Mouse (Mus musculus) forebrain, embryonic 13.5 days (tissue): ENCODE measurements at regions not wholly inside any gene's neighbourhood (a gene's known extent, or its start where the extent isn't known, plus 50 kb on each side); places are given as distances from the start of the nearest gene placed in this dataset.
A peak's percentile ranks its signal among the peaks of the same experiment; 100 is the strongest.
"Not testable (repeated sequence)": the region's sequence is repeated elsewhere in the genome, so short reads cannot be mapped to it uniquely, and the experiment has no call there.

ENCODE experiments used
- ATAC-seq: fragments of 200-750 bp; cut with Nextera tagmentation; 2 replicates; pipeline ENCODE4 v1.8.0; 2017
- H3K27ac ChIP-seq: fragments of 300-500 bp; sonication (generic); 2 replicates; pipeline ENCODE4 v1.5.1; 2015; ENCODE audit warnings: inconsistent platforms, mild to moderate bottlenecking, moderate library complexity
- H3K27me3 ChIP-seq: fragments of 300-500 bp; sonication (generic); 2 replicates; pipeline ENCODE4 v1.6.1; 2015; ENCODE audit warnings: mild to moderate bottlenecking, inconsistent platforms
- H3K36me3 ChIP-seq: fragments of 300-500 bp; sonication (generic); 2 replicates; pipeline ENCODE4 v1.6.1; 2015; ENCODE audit warnings: mild to moderate bottlenecking, inconsistent platforms; ENCODE audit not compliant: poor library complexity, severe bottlenecking
- H3K4me1 ChIP-seq: fragments of 300-500 bp; sonication (generic); 2 replicates; pipeline ENCODE4 v1.6.1; 2015; ENCODE audit warnings: inconsistent platforms
- H3K4me2 ChIP-seq: fragments of 300-500 bp; sonication (generic); 2 replicates; pipeline ENCODE4 v1.6.1; 2015; ENCODE audit warnings: inconsistent platforms, mild to moderate bottlenecking, moderate library complexity
- H3K4me3 ChIP-seq: fragments of 300-500 bp; sonication (generic); 2 replicates; pipeline ENCODE4 v1.5.1; 2015; ENCODE audit warnings: mild to moderate bottlenecking, inconsistent platforms
- H3K9ac ChIP-seq: fragments of 300-500 bp; sonication (generic); 2 replicates; pipeline ENCODE4 v1.6.1; 2015; ENCODE audit warnings: mild to moderate bottlenecking, inconsistent platforms
- H3K9me3 ChIP-seq: fragments of 300-500 bp; sonication (generic); replicated peaks from 2 replicates; pipeline ENCODE4 v1.6.1; 2016; ENCODE audit warnings: inconsistent platforms
- WGBS: fragments of 180-500 bp; shearing (Covaris S2); methylation state at CpG from one replicate; pipeline ENCODE4 v1.1.7; 2015; 5-methylcytosine and 5-hydroxymethylcytosine counted together

DNA sequence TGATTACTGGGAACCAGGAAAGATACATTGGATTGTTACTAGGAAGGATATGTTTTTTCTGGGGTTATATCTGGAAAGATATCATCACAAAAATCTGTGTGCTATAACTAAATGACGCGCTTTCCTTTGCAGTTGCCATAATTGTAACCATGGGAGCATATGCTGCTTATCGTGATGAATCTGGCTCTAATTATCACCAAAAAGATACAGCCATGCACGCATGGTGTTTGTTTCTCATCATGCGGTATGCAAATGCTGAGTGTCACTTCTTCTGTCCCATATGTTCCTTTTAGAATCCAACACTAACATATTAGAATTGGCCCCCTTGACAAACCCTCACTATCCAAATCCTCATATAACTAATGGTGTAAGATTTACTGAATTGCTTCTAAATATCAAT lies 227.4 kb downstream of the Scg2 start:
- H3K4me2 ChIP-seq: no peak overlapping the region
- H3K27ac ChIP-seq: no peak overlapping the region
- H3K9ac ChIP-seq: no peak overlapping the region
- WGBS: 81% methylated on average over 5 of the region's 5 CpGs
- H3K4me1 ChIP-seq: no peaks in the 10 kb centered on the region
- H3K27me3 ChIP-seq: no peaks in the 10 kb centered on the region
- no peaks in the 10 kb centered on the region for H3K36me3 ChIP-seq
- H3K4me3 ChIP-seq: no peak overlapping the region
- H3K9me3 ChIP-seq: no peaks in the 10 kb centered on the region
- ATAC-seq: peak; percentile 94

DNA sequence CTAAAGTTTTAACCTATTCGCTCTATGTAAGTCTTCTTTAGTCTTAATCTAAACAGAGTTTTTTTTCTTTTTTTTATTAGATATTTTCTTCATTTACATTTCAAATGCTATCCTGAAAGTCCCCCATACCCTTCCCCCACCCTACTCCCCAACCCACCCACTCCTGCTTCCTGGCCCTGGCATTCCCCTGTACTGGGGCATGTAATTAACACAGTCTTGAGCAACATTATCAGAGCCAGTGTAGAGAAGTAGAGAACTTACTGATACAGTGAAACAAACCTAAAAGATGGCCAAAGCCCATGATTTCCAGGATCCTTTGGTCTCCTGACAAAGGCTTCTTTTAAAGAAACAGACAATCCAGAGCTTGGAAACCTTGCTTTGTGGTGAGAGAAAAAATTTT lies 227.9 kb downstream of the Scg2 start:
- H3K4me1 ChIP-seq, H3K36me3 ChIP-seq, H3K27ac ChIP-seq, H3K27me3 ChIP-seq, ATAC-seq, H3K9ac ChIP-seq, H3K4me3 ChIP-seq, H3K4me2 ChIP-seq, H3K9me3 ChIP-seq: not testable (repeated sequence)
- 100% methylated on average over 1 of the region's 1 CpGs for WGBS

DNA sequence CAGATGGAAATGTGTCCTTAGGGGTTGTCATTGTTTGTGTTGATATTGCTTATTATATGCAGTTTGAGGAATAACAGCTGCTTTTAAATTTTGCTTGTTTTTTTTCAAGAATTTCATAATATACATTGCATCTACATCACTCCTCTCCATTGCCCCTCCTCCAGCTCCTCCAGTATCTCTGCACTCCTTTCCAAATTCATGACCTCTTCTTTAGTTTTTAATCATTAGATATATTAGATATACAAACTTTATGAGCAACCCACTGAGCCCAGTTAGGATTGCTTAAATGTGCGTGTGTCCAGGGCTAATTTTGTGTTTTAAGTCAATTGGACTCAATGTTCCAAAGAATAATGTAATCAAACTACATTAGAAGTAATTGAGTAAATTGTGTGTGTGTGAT lies 232.7 kb downstream of the Scg2 start:
- H3K27me3 ChIP-seq: no peaks in the 10 kb centered on the region
- H3K9ac ChIP-seq: no peak overlapping the region
- no peak overlapping the region for H3K27ac ChIP-seq
- WGBS: 85% methylated on average over 1 of the region's 1 CpGs
- H3K4me1 ChIP-seq: no peaks in the 10 kb centered on the region
- H3K36me3 ChIP-seq: no peaks in the 10 kb centered on the region
- H3K9me3 ChIP-seq: no peaks in the 10 kb centered on the region
- ATAC-seq: no peak
- no peak overlapping the region for H3K4me3 ChIP-seq
- no peak overlapping the region for H3K4me2 ChIP-seq

DNA sequence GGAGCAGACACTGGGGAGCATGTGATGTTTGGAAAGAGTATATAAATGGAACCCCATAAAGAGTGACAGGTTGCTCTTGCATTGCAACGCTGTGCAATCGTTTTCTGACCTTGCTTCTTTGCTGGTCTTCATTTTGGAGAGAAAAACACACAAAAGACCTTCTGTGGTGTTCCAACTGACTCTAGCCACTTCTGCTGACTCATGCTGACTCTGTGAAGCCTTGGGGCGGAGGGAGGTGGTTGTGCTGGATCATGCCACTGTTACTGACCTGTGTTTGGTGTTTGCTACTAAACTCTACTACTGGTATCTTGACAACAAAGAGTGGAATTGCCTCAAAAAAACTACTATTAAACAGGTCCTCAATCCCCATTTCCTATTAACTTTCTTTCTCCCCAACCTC lies 242.2 kb downstream of the Scg2 start:
- ATAC-seq: no peak
- Histone ChIP-seq H3K36me3 (no peaks in the 10 kb centered on the region), H3K27ac (no peak overlapping the region), H3K4me2 (no peak overlapping the region), H3K4me1 (no peaks in the 10 kb centered on the region), H3K27me3 (no peaks in the 10 kb centered on the region), H3K4me3 (no peak overlapping the region), H3K9ac (no peak overlapping the region), H3K9me3 (no peaks in the 10 kb centered on the region)
- 91% methylated on average over 3 of the region's 3 CpGs for WGBS

DNA sequence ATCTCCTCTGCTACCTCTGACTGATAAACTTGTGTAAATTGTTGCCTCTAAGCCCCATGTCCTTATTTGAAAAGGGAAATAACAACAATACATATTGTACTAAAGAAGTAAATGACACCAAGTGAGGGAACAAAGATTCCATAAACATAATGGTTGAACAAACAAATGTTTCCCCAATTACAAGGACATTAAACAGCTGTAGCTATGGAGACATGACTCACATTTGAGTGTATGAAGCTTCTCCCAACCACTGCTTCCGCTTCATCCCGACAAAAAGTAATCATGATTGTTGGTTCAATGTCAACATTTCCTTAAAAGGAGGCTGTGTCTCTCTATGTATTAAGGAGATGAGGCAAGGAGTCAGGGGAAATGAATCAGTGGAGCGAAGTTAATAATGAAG lies 248.9 kb downstream of the Scg2 start:
- no peaks in the 10 kb centered on the region for H3K36me3 ChIP-seq
- WGBS: 91% methylated on average over 3 of the region's 3 CpGs
- H3K4me3 ChIP-seq: no peak overlapping the region
- no peaks in the 10 kb centered on the region for H3K4me1 ChIP-seq
- ATAC-seq: no peak
- H3K27me3 ChIP-seq: no peaks in the 10 kb centered on the region
- H3K4me2 ChIP-seq: no peak overlapping the region
- no peak overlapping the region for H3K27ac ChIP-seq
- no peaks in the 10 kb centered on the region for H3K9me3 ChIP-seq
- no peak overlapping the region for H3K9ac ChIP-seq

DNA sequence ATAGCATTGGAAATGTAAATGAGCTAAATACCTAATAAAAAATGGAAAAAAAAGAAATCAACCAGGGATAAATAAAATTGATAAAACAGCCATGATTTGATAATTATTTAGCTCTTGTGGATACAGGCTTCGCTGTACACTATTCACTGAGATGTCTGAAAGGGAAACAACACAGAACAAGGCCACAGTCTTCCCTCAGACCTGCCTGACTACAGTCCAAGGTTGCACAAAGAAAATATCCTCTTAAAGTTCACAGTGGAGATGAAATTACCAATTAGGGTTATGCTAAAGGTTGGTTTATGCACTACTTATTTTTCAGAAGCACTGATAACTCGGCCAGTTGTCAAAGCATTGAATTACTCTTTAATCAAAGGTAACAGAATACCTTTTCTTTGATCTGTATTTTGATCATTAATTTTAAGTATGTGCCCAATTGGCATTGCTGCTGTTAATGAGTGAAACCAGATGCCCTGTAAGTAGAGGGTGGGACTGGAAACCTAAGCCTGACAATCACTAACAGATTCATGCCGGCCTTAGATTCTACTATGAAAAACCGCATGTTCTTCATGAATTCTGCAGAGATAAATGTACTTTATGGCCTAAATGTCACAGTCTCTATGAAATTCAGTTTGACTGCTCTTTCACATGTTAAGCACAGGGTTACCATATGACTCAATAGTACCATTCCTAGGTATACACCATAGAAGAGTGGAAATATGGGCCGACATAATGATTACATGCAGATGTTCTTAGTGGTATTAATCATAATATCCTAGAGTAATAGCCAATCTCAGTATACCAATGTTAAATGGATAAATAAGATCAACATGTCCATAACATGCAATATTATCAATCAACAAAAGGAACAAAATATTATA lies 256.1 kb downstream of the Scg2 start:
- no peaks in the 10 kb centered on the region for H3K36me3 ChIP-seq
- H3K9ac ChIP-seq: no peak overlapping the region
- no peak for ATAC-seq
- no peak overlapping the region for H3K4me3 ChIP-seq
- WGBS: 90% methylated on average over 5 of the region's 5 CpGs
- H3K4me2 ChIP-seq: no peak overlapping the region
- no peak overlapping the region for H3K27ac ChIP-seq
- no peaks in the 10 kb centered on the region for H3K9me3 ChIP-seq
- H3K4me1 ChIP-seq: no peaks in the 10 kb centered on the region
- H3K27me3 ChIP-seq: no peaks in the 10 kb centered on the region

DNA sequence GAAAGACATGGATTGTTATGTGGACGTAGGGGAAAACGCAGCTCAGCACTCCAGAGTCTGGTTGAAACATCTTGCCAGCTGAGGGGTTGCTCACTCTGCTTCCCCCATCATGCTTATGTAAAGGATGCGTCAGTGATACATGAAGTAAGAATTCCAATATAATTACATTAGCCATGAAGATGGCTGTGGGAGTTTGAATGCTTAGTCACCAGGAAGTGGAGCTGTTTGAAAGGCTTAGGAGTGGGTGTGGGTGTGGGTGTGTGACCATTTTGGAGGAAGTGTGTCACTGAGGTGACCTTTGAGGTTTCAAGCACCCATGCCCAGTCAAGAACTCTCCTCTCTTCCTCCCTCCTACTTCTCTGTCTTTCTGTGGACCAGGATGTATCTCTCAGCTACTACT lies 295.8 kb downstream of the Scg2 start:
- WGBS: 92% methylated on average over 3 of the region's 3 CpGs
- no peaks in the 10 kb centered on the region for H3K9me3 ChIP-seq

More for the DNA sequence above, 295.8 kb downstream of the Scg2 start:
- Histone ChIP-seq H3K4me1 (no peaks in the 10 kb centered on the region), H3K36me3 (no peaks in the 10 kb centered on the region), H3K27ac (no peak overlapping the region), H3K9ac (no peak overlapping the region), H3K4me3 (no peak overlapping the region), H3K27me3 (no peaks in the 10 kb centered on the region), H3K4me2 (no peak overlapping the region)
- ATAC-seq: no peak
